Mouse (Mus musculus): ENCODE results near the gene G6pc2. TPM values are rescaled to one million over a fixed set of nuclear protein-coding genes. Genes with fewer than 3 reads are reported as not detected.

The G6pc2 gene
- polyA plus RNA-seq, 3 experiments from 2014 or later: not detected

DNA sequence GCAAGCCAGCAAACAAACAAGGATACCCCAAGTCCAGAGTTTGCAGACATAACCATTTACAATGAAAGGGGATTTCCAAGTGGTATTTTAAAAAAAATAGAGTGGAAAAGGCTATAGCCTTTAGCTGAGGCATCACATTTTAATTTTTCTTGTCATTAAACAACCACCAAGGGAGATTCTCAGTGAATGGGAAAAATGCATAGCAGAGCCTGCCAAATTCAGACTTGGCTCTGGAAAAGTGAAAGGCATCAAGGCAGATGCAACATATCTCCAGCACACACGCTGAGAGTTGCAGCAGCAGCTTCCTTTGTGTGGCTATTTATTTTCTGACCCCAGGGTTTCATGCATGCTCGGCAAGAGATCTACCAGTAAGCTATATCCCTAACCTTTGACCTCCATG lies 34.1 kb downstream of the G6pc2 start:
- no peak for ATAC-seq

DNA sequence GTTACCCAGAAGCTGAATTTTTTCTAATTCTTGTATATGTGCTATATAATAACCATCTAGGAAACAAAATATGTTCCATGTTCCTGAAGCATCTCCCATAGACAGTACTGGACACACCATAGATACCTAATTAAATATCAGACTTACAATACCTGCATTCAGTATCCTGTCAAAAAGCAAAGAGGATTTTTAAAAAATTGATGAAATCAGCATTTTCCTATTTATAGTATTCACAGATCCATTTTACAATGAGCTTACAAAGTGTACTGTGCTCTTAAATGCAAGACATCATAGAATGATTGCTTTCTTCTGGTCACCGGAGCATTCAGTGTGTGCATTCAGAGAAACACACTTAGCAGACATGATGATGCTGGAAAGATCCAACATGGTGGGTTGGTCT lies 36.2 kb downstream of the G6pc2 start:
- ATAC-seq: no peak

DNA sequence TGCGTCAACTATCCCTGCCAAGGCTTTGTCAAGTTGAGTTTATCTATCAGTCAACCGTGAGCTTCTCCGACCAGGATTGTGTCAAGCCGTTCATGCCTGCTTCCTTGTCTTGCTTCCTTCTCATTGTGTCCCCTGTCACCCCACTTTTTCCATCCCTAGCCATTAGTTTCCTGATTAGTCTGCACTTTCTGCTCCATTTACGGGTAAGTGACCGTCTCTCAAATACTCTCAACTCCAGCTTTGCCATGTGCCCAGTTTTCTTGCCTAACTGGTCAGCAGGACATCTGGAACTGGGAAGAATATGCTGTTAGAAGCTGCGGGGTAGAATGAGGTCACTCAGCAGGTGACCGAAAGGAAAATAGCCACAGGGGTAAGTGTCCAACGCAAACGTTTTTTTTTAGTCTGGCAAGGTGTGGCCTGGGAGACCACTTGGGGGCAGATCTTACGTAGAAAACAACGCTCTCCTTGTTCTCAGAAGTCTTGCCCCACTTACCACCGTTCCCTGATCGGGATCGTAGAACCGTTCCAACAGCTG lies 37.4 kb downstream of the G6pc2 start:
- no peak for ATAC-seq

DNA sequence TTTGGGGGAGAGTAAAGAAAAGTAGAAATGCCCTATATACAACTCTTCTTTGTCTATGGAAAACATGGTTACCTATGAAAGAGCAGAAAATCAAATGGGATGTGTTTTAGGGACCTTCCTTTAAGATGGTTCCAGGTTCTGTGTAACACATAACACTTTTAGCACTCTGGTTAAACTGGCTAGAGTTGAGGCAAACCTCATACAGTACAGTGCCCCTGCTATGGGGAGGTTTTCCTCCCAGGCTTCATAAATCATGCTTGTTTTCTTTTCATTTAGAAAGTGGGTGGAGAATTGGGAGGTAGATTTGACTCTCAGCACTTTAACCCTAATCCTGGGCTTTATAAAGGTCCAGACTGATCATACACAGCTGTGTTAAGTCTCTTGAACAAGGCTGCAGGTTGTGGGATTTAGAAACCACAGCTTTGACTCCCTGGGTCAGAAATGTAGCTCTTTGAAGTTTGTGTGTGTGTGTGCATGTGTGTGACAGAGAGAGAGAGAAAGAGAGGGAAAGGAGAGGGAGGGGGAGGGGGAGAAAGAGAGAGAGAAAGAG lies 53.3 kb downstream of the G6pc2 start:
- no peak for ATAC-seq

DNA sequence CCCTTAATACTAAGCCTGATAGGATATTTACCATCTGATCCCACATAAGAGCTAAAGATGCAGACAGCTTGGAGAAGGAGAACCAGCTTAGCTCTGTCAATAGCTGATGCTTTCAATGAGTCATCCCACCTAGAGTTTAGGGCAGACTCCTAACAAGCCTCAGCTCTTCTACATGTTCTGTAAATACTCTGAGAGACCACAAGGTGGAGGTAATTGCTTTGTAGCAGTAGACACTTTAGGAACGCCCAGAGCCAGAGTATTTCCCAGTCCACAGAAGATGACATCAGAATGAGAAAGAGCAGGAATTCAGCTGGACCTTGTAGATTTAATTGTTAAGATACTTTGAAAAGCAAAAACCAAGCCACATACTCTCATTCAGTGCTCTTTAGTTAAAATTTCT lies 65.0 kb downstream of the G6pc2 start:
- ATAC-seq: no peak

Other genes with a start within 250 kb of the G6pc2 start
- gene Nostrin, start 75.3 kb upstream of the G6pc2 start, polyA plus RNA-seq (2017; shearing (Covaris generic)): 1 to 10 TPM in 1 of 3 experiments, under 1 TPM in 2; 0.62 to 1.2 (median 0.74) TPM
- 10 to 100 TPM in 1 of 3 experiments, 1 to 10 TPM in 2; 6.9 to 69.2 (median 7.4) TPM for gene Spc25, start 4.9 kb upstream of the G6pc2 start, polyA plus RNA-seq (2017; shearing (Covaris generic))
- not detected for gene Abcb11, start 131.5 kb downstream of the G6pc2 start, polyA plus RNA-seq (2017; shearing (Covaris generic))
- gene Dhrs9, start 169.4 kb downstream of the G6pc2 start, polyA plus RNA-seq (2017; shearing (Covaris generic)): not detected